Mouse (Mus musculus) liver, embryonic 14.5 days (tissue): ENCODE results near the gene Elmo2.

Experiments
- CTCF ChIP-seq: IDR thresholded peaks from 2 replicates; pipeline ENCODE4 v1.5.1; 2016; ENCODE audit warnings: antibody characterized with exemption, low read depth, control low read depth
- EP300 ChIP-seq: IDR thresholded peaks from 2 replicates; pipeline ENCODE4 v1.6.1; 2016; ENCODE audit warnings: antibody characterized with exemption, low read depth

- TF ChIP-seq CTCF, result no peak
- TF ChIP-seq EP300, result no peak
These were observed 18.5 kb downstream of the Elmo2 start for GRCm38 (mm10) chr2:165307801-165308200.
